Mouse (Mus musculus) embryonic fibroblast, embryonic 13.5 days (primary cell): ENCODE measurements around the gene Rfk. TPM values are rescaled to one million over a fixed set of nuclear protein-coding genes. Genes with fewer than 3 reads are reported as not detected.

Source experiments
- H3K27ac ChIP-seq: 2 replicates; pipeline ENCODE4 v1.5.1; 2012; ENCODE audit warnings: low read length, control low read depth, inconsistent platforms; ENCODE audit not compliant: insufficient read depth
- H3K4me1 ChIP-seq: 2 replicates; pipeline ENCODE4 v1.6.1; 2011; ENCODE audit warnings: low read length; ENCODE audit not compliant: control insufficient read depth, insufficient read depth
- H3K4me3 ChIP-seq: 2 replicates; pipeline ENCODE4 v1.5.1; 2011; ENCODE audit warnings: mild to moderate bottlenecking, control low read depth, low read length; ENCODE audit not compliant: insufficient read depth
- CTCF ChIP-seq: IDR thresholded peaks from 2 replicates; pipeline ENCODE4 v1.5.1; 2011; ENCODE audit warnings: mild to moderate bottlenecking, control low read depth, low read length, moderate library complexity, borderline replicate concordance; ENCODE audit not compliant: insufficient read depth
- POLR2A ChIP-seq: IDR thresholded peaks from 2 replicates; pipeline ENCODE4 v1.6.1; 2011; ENCODE audit warnings: low read depth, mild to moderate bottlenecking, control low read depth, low read length, moderate library complexity
- polyA plus RNA-seq: library from polyadenylated mRNA; stranded (reverse); fragments of >200 nt; gene quantifications from 2 replicates; pipeline ENCODE4 v1.2.4, GENCODE M21; 2011; ENCODE audit warnings: low read depth; ENCODE audit not compliant: missing spikeins, insufficient read length

Gene Rfk
- polyA plus RNA-seq, 1 experiment = 44.5 TPM

GRCm38 (mm10) chr19:17356932-17357331 lies 36.9 kb upstream of the Rfk start:
- Histone ChIP-seq H3K4me3 (no peak overlapping the region), H3K27ac (no peak overlapping the region), H3K4me1 (no peaks in the 10 kb centered on the region)
- TF ChIP-seq POLR2A = no peak
- TF ChIP-seq CTCF = no peak

- Histone ChIP-seq H3K4me3 (no peak overlapping the region), H3K27ac (no peak overlapping the region), H3K4me1 (no peaks in the 10 kb centered on the region)
- TF ChIP-seq POLR2A = no peak
- TF ChIP-seq CTCF = no peak
Observed at GRCm38 (mm10) chr19:17357391-17357790, 36.5 kb upstream of the Rfk start.

GRCm38 (mm10) chr19:17359315-17359890 lies 34.4 kb upstream of the Rfk start:
- Histone ChIP-seq H3K4me1 (no peaks in the 10 kb centered on the region), H3K4me3 (no peak overlapping the region), H3K27ac (no peak overlapping the region)
- no peak for TF ChIP-seq CTCF
- no peak for TF ChIP-seq POLR2A

- TF ChIP-seq CTCF (no peak), POLR2A (no peak)
- Histone ChIP-seq H3K4me3 (no peak overlapping the region), H3K27ac (no peak overlapping the region), H3K4me1 (no peaks in the 10 kb centered on the region)
Observed at GRCm38 (mm10) chr19:17361181-17361580, 32.7 kb upstream of the Rfk start.

GRCm38 (mm10) chr19:17364741-17365140 lies 29.1 kb upstream of the Rfk start:
- H3K4me3 ChIP-seq = no peak overlapping the region
- no peaks in the 10 kb centered on the region for H3K4me1 ChIP-seq
- TF ChIP-seq POLR2A (no peak), CTCF (no peak)
- no peak overlapping the region for H3K27ac ChIP-seq

GRCm38 (mm10) chr19:17366364-17367090 lies 27.3 kb upstream of the Rfk start:
- Histone ChIP-seq H3K4me3 (no peak overlapping the region), H3K27ac (no peak overlapping the region), H3K4me1 (no peaks in the 10 kb centered on the region)
- TF ChIP-seq POLR2A (no peak), CTCF (no peak)

- H3K27ac ChIP-seq = no peak overlapping the region
- no peak overlapping the region for H3K4me3 ChIP-seq
- TF ChIP-seq POLR2A (no peak), CTCF (no peak)
- no peaks in the 10 kb centered on the region for H3K4me1 ChIP-seq
Observed at GRCm38 (mm10) chr19:17368557-17368956, 25.3 kb upstream of the Rfk start.

GRCm38 (mm10) chr19:17369581-17369980 lies 24.3 kb upstream of the Rfk start:
- Histone ChIP-seq H3K4me1 (no peaks in the 10 kb centered on the region), H3K27ac (no peak overlapping the region), H3K4me3 (no peak overlapping the region)
- TF ChIP-seq CTCF (no peak), POLR2A (no peak)

GRCm38 (mm10) chr19:17372701-17373100 lies 21.1 kb upstream of the Rfk start, which contains the start of gene Gcnt1:
Gene Gcnt1, minus strand, starts transcription at chr19:17372844.
- H3K4me3 ChIP-seq = no peak within 1 kb of the TSS
- H3K27ac ChIP-seq = no peak within 1 kb of the TSS
- TF ChIP-seq POLR2A = no peak
- TF ChIP-seq CTCF = no peak
- H3K4me1 ChIP-seq = no peaks in the 10 kb centered on the region

GRCm38 (mm10) chr19:17378845-17379244 lies 15.0 kb upstream of the Rfk start:
- Histone ChIP-seq H3K4me1 (no peaks in the 10 kb centered on the region), H3K27ac (no peak overlapping the region), H3K4me3 (no peak overlapping the region)
- TF ChIP-seq CTCF (no peak), POLR2A (no peak)

- TF ChIP-seq POLR2A = no peak
- no peak for TF ChIP-seq CTCF
- no peak overlapping the region for H3K4me3 ChIP-seq
- H3K4me1 ChIP-seq = no peaks in the 10 kb centered on the region
- no peak overlapping the region for H3K27ac ChIP-seq
Observed at GRCm38 (mm10) chr19:17380549-17380948, 13.3 kb upstream of the Rfk start.
